Mouse (Mus musculus): ENCODE results near the gene Zc2hc1b. TPM values are rescaled to one million over a fixed set of nuclear protein-coding genes. Genes with fewer than 3 reads are reported as not detected.

Zc2hc1b gene
- total RNA-seq, 1 experiment from 2014 or later = not detected

DNA sequence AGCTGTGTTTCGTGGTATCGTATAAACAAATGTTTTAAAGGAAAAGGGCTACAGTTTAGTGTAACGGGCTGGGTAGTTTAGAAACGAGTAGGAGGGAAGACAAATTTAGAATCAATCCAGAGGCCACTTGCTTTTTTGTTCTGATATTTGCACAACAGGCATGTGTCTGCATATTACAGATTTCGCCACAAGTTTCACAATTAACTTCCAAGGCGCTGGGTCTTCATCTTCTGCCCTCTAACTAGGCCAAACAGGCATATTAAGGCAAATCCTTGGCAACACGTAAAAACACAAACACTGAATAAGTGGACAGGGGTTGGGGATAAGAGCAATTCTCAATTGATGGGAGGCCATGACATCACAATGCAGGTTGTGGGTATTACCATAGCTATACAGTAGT is 2.0 kb downstream of the Zc2hc1b start:
- ATAC-seq (replicated peaks; ENCODE audit: low read depth, poor library complexity, severe bottlenecking) = no peak

DNA sequence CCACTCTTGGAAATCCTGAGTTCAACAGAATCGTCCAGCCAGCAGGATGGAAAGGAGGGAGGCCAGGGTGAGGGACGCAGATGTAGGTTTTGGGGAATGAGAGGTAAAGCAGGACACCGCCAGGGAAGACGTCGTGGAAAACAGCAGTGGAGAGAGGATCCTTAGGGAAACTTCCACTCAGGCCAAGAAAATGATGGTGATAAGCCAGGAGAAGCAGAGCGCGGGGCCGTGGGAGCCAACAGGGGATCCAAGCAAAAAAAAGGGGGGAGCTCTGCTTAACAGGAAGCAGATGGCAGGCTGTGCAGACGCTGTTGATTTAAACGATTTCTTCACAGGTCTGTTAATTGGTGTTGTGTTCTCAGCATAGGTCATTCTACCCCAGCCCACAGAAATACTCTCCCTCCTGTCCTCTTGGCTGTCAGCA is 5.0 kb downstream of the Zc2hc1b start:
- peak; percentile 68 for ATAC-seq (replicated peaks; ENCODE audit: low read depth, poor library complexity, severe bottlenecking)

DNA sequence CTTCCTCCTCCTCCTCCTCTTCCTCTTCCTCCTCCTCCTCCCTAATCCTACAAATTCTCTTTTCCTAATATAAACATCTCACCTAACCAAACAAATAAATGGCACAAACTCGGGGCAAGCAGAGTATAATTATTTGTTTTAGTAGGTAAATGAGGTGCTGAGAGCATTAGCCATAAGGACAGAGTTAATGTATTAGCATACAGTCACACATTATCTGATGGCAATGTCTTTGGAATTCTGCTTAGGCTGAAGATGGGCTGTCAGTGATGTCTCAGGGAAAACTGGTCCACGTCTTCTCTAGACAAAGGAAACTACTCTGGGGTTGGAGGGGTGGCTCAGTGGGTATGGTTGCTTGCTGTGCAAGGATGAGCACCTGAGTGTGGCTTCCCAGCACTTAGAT is 6.4 kb downstream of the Zc2hc1b start:
- no peak for ATAC-seq (replicated peaks; ENCODE audit: low read depth, poor library complexity, severe bottlenecking)

DNA sequence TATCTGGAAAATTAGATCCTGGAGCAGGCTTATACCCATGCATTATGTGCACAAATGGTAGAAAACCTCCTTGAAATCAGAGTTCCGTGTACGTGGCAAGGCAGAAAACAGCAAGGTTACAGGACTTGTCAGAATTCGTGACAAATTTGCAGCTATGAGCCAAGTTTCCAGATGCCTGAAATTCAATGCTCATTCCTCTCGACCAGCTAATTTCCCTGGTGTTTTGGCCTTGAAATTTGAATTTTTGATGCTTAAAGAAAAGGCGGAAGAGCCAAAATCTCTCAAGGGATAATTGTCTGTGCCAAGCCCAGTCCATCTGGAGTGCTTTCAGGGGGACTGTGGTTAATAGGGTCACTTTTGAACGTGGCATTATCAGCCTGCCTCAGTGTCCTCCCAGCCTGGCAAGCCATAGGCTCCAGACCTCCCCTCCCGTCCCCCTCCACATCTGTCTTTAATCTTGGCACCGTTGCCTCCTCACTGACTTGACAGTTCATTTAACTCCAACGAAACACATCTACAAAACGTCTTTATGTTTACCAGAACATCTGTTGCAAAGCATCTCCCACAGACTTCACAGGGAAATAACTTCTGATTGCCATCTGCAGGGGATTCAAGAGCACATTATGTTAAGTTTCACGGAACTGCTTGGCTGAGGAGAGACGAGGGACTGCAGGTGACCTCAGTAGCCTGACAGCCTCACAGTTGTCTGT is 6.9 kb downstream of the Zc2hc1b start:
- no peak for ATAC-seq (replicated peaks; ENCODE audit: low read depth, poor library complexity, severe bottlenecking)

DNA sequence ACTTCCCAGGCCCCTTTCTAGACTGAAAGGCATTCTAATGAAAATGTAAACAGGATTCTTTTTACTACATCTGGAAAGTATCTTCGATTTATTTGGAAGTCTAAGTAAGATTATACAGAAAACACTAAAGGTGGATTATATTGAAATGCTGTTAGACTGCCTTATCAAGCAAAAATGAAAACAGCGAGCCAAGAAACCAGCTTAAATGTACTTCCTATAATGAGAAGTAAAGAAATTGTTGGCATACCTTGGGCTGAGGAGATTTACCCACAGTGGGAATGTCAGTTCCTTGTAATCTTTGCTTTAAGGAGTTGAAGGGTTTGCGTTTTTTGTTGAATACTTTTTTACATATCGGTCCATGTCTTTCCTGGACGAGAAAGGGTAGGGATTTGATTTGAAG is 9.4 kb downstream of the Zc2hc1b start:
- ATAC-seq (replicated peaks; ENCODE audit: low read depth, poor library complexity, severe bottlenecking) = no peak

DNA sequence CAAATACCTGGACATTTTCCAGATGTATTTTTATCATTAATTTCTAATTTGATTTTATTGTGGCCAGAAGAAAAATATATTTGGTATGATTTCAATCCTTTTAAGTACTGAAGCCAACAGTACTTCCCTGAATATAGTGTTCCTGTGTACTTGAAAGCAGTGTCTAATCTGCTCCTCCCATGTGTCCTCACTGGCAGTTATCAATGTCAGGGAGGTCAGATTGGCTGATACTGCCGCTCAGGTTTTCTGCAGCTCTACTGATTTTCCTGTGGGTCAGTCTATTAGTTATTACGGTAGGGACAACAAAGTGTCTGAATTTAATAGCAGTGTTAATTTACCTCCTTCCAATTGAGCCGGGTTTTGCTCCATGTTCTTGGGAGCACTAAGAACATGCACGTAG is 15.8 kb downstream of the Zc2hc1b start:
- no peak for ATAC-seq (replicated peaks; ENCODE audit: low read depth, poor library complexity, severe bottlenecking)

DNA sequence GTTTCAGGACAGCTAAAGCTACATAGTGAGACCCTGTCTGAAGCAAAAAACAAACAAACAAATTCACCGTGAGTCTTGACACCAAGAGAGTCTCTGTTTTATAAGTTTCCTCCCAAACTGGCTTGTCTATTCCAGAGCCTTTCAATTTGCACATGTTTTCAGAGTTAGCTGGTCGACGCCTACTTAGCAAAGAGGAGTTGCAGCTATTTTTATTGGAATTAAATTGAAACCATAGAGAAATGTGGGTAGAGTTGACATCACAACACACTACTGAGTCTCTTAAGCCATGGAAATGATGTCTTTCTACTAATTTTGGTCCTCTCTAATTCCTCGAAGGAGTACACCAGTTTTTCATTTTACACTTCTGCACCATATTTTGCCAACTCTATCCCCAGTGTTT is 16.9 kb downstream of the Zc2hc1b start:
- ATAC-seq (replicated peaks; ENCODE audit: low read depth, poor library complexity, severe bottlenecking) = no peak

DNA sequence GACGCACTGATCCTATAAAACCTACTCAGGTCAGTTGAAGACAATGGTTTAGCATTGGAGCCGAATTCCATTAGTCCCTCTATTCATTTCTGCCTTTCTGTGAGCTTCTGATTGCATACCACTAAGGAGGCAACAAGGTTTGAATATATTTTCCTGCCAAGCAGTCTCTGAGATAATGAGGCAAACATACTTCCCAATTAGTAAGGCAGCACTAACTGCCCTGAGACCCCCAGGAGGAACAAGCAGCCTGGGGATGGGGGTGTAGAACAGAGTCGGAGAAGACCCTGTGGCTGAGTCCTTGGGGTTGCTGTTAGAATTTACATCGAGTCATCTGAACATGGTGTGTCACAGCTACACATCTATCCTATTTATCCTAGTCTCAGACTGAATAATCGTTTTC is 22.4 kb downstream of the Zc2hc1b start:
- no peak for ATAC-seq (replicated peaks; ENCODE audit: low read depth, poor library complexity, severe bottlenecking)

DNA sequence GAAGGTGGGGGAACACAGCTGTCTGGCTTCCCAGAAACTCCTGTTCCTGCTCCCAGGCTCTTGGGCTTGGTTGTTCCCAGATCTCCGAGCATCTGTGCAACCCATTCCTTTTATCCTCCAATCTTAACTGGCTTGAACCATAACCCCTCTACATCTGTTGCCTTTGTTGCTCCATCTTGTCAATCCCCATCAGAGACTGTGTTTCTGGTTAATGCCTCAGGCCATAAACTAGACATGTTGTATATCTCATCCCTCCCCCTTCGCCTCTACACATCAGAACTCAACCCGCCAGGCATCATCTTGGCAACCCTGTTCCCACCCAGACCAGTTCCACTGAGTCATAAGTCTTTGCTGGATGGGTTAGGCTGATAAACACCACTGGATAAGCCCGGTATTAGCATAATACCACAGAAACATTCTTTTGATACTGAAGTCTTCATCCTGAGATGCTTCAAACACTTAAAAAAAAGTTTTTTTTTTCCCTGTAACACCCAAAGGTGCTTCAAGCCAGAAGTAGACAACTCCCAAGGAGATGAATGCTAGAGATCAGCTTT is 24.9 kb downstream of the Zc2hc1b start:
- ATAC-seq (replicated peaks; ENCODE audit: low read depth, poor library complexity, severe bottlenecking) = no peak

DNA sequence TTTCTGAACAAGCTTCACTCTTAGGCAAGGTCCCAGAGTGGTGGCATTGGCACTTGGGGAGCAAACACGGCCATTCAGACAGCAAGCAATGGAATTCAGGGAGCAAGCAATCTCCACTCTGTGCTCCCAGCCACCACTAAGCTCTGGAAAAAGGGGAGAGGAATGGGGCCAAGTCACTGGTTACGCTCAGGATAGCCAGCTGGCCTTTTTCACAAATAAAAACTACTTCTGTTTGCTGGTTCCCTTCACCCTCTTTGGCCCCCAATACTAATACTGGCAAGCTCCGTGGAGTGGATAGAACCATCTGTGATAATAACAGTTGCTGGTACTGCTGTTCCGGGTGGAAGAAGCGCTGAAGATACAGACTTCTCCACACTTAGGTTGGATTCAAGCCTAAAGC is 26.5 kb downstream of the Zc2hc1b start:
- no peak for ATAC-seq (replicated peaks; ENCODE audit: low read depth, poor library complexity, severe bottlenecking)

DNA sequence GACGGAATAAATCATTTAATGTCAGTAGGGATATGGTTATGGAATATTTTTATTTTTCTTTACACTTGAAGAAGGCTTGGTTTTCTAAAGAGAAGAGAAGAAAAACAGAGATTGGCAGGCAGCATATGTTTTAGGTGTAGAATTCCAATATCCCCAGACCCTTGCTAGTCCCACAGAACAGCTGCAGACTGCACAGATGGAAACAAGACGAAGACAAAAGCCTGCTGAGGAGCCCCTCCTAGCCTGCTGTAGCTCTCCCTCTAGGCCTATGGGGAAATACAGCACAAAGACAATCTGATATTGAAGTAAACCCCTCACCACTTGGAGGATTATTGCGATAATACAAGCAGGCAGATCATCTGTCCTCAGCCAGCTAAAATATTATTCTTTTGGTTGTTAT is 27.4 kb downstream of the Zc2hc1b start:
- no peak for ATAC-seq (replicated peaks; ENCODE audit: low read depth, poor library complexity, severe bottlenecking)

DNA sequence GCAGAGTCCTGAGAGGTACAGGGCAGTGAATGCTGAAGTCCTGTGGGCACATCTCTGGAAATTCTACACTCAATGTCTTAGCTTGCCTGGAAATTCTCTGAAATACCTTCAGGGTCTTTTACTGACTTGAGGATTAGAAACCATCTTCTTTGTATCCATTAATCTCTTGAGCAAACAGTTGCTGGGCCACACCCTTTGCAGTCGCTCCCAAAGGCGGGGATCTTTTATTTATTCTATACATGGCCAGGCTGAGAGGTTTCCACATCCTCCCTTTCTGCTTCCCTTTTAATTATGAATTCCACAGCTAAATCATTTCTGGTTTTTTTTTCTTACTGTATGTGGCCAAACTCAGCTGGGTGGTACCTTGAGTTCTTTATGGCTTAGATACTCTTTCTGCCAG is 37.4 kb downstream of the Zc2hc1b start:
- no peak for ATAC-seq (replicated peaks; ENCODE audit: low read depth, poor library complexity, severe bottlenecking)

DNA sequence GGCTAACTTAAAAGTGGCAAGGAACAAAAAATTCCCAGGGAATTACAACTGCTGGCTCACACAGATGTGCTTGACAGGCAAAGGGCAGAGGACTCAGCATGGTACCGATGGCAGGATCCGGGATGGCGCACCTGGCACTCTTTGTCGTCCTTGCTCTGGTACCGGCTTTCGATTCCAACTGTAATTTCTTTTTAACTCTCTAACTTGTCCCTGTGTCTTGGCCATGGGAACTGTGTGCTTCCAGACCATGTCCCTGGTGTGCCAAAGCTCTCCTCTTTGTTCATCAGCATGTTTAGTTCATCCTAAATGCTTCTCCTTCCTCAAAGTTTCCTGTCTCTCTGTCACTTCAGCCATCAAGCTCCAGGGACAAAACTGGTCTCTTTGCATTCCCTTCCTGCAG is 39.9 kb downstream of the Zc2hc1b start:
- no peak for ATAC-seq (replicated peaks; ENCODE audit: low read depth, poor library complexity, severe bottlenecking)

DNA sequence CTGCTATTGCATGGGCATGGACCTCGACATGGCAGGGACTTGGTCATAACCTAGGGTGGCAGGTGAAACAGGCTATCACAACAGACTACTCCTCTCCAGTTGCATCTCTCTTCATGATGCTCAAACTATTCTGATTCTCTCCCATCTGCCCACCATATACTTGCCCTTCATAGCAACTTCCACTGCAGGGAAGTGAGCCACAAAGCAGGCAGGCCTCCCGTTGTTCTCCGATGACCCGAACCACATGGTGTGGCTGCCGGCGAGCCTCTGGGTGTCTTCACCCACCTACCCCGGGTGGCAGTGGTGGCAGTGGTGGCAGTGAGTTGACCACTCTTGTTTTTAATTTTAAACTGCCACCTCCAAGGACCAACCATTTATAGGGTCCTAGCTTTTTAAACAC is 42.1 kb downstream of the Zc2hc1b start:
- ATAC-seq (replicated peaks; ENCODE audit: low read depth, poor library complexity, severe bottlenecking) = no peak

DNA sequence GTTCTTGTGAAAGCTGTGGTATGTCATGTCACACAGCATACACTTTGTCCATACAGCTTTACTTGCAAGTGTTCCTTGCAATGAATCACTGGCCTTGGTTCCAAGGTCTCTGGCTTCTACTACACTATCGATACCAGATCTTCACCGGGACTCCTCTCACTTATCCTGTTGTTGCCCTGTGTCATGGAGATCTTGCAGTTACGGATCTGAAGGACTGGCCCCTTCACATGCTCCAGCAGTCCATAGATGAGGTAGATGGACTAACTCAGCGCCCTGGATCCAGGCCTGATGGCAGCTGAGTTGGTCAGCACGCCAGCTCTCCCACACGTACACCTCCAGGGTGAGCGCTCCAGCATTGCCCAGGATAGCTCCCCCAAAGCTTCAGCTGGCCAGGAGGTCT is 42.5 kb downstream of the Zc2hc1b start:
- ATAC-seq (replicated peaks; ENCODE audit: low read depth, poor library complexity, severe bottlenecking) = no peak

DNA sequence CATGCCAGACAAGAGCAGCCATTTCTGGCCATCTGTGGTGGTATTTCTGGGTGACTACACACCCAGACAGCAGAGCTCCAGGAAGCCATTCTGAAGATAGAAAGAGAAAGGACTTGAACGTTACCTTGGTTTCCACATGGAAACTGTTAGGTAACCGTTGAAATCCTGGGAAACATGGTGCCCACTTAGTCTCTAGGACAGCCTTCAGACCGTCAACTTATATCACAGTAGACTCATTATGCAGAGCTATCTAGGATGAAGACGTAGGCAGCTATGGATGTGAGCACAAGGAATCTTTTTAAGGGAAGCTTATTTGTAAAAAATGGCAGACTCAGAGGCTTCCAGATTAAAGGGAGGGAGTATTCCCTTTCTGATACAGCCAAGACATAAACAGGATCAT is 44.0 kb downstream of the Zc2hc1b start:
- no peak for ATAC-seq (replicated peaks; ENCODE audit: low read depth, poor library complexity, severe bottlenecking)

DNA sequence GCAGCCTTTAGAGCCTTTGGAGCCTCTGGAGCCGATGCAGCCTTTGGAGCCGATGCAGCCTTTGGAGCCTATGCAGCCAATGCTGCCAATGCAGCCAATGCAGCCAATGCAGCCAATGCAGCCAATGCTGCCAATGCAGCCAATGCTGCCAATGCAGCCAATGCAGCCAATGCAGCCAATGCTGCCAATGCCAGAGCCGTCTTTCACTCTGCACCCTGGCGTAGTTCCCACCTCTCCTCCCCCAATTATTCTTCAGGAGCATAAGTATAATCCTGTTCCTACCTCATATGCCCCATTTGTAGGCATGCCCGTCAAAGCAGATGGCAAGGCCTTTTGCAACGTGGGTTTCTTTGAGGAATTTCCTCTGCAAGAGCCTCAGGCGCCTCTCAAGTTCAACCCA is 49.9 kb downstream of the Zc2hc1b start:
- ATAC-seq (replicated peaks; ENCODE audit: low read depth, poor library complexity, severe bottlenecking) = no peak

DNA sequence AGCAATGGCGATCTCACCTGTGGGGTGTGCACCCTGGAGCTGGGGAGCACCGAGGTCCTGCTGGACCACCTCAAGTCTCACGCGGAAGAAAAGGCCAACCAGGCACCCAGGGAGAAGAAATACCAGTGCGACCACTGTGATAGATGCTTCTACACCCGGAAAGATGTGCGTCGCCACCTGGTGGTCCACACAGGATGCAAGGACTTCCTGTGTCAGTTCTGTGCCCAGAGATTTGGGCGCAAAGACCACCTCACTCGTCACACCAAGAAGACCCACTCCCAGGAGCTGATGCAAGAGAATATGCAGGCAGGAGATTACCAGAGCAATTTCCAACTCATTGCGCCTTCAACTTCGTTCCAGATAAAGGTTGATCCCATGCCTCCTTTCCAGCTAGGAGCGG is 50.5 kb downstream of the Zc2hc1b start:
- no peak; the same call in 1 of the 2 replicates for ATAC-seq (replicated peaks; ENCODE audit: low read depth, poor library complexity, severe bottlenecking)

DNA sequence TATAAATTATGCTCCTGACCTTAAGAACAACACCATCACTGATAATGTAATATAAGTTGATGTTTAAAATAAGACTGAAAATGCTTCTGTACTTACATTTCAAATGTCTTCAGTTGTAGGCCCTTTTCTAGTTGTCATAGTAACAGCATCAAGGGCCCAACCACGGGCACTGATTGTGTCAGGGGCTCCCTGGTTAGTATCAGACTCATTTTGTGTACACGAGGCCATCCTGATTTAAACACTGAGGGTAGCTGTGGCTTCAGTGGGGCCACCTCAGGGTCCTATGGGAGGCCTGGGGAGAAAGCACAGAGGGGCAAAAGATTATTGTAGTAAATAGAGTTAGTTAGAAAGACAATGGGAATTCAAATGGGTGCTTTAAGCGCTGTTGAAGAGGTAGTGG is 52.0 kb downstream of the Zc2hc1b start:
- ATAC-seq (replicated peaks; ENCODE audit: low read depth, poor library complexity, severe bottlenecking) = no peak

DNA sequence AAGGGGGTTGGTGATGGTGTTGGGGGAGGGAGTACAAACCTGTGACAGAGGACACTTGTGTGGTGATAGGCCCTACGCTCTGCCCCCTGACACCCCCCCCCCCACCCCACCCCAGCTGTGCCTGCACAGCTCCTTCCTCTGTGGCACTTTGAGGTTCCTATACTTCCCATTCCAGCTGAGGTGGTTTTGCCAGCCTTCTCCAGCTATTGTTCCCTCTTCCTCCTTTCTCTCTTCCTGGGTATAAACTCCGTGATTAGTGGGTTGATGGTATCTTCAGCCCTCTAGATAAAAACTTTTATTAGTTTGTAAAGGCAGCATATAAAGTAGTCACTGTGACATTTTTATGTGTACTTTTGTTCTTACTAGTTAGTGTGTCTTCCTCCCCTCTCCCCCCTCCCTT is 58.5 kb downstream of the Zc2hc1b start:
- no peak for ATAC-seq (replicated peaks; ENCODE audit: low read depth, poor library complexity, severe bottlenecking)

DNA sequence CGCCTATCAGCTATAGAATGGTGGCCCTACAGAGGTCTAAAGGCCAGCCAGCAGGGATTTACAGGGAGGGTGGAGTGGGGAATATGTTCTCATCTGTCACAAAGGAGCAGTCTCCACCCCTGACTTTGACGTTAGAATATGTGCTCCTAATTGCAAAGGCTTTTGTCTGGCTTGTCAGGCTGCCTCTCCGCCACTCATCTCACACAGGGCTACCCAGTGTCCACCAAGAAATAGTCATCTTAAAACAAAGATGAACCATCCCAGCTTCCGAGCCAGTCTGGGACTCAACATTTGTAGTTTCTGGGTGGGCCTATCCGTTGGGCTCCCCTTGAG is 59.1 kb downstream of the Zc2hc1b start:
- ATAC-seq (replicated peaks; ENCODE audit: low read depth, poor library complexity, severe bottlenecking) = no peak

DNA sequence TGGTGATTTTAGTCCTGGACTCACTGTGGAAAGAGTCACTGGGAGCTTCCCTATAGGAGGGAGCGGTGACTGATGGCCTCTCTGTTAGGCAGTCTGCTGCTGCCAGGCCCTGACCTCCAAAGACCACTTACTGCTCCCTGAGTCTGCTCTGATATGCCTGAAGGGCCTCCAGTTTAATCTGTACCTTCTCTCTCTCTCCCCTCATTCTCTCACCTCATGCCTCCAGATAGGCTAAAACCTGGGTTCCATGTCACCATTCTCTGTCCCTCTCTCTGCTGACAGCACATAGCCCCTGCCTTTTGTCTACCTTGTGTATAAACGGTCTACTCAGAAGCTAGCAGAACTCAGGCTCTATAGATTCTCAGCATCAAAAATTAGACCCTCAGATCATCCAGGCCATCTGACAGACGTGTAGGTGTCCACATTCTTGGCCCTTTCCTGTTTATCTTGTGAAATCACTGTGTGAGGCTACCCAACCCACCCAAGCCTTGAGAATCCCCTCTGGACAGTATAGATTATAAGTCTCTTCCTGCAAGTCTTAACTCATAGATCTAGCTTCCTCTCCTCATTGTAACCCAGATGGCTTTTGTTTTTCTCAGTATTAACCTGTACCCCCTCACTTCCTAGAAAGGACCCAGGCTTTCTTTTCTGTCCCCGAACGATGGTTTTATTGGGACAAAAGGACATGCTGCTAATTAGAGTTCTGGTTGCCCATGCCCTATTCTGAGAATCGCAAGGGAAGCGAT is 59.6 kb downstream of the Zc2hc1b start:
- ATAC-seq (replicated peaks; ENCODE audit: low read depth, poor library complexity, severe bottlenecking) = no peak

Measured in common myeloid progenitor, adult 5-6 weeks (primary cell).